Mouse (Mus musculus) megakaryocyte-erythroid progenitor cell, adult 5 weeks (primary cell): ENCODE measurements around the gene Fam124b. TPM values are rescaled to one million over a fixed set of nuclear protein-coding genes. Genes with fewer than 3 reads are reported as not detected.

Experiments
- polyA plus RNA-seq: library from polyadenylated mRNA; stranded (reverse); fragments of >175 nt; gene quantifications from 2 replicates; pipeline ENCODE4 v1.2.3, GENCODE M21; 2012

Fam124b gene
- not detected in 2 replicates for polyA plus RNA-seq

GRCm38 (mm10) chr1:80218268-80218667 lies at the start of gene Fam124b:
Fam124b (minus strand) TSS chr1:80218473.

Other genes with a start within 250 kb of the Fam124b start
- gene Cul3, start 122.0 kb upstream of the Fam124b start, polyA plus RNA-seq, result 12.5 and 15.0 TPM in 2 replicates
- gene Gm45261, start 243.0 kb upstream of the Fam124b start, polyA plus RNA-seq, result not detected in 2 replicates